Mouse (Mus musculus) right cerebral cortex, postnatal 10 days (tissue): ENCODE results near the gene Mpc1.

ENCODE experiments used
- DNase-seq, 2 experiments: peaks; one replicate each; pipeline ENCODE4 v3.0.0; 2021; ENCODE audit warnings: low spot score in 2 of 2

Gene Mpc1

DNA sequence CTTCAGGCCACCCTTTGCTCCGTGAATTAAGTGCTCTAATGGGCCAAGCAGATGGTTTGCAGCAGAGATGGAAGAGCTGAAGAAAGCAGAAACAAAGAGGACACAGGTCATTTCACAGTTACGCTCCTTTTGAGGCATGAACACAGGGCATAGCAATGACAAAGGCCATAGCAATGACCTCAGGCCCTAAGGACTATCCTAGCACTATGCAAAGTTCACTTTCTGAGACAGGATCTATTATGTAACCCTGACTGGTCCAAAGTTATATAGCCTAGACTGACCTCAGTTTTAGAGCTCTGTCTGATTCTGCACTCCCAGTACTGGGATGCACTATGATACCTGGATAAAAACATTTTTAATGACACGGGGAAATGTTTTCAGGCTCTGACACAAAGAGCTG lies 4.3 kb upstream of the Mpc1 start:
- DNase-seq, result no peak

GRCm38 (mm10) chr17:8283526-8284253 lies 986 bp downstream of the Mpc1 start:
- peak; percentile 98 for DNase-seq

- DNase-seq, result peak; percentile 55 to 58
Observed at GRCm38 (mm10) chr17:8284254-8284661, 1.6 kb downstream of the Mpc1 start.

GRCm38 (mm10) chr17:8285056-8285455 lies 2.4 kb downstream of the Mpc1 start:
- DNase-seq, result no peak

- DNase-seq, result no peak
Observed at GRCm38 (mm10) chr17:8286987-8287386, 4.3 kb downstream of the Mpc1 start.

DNA sequence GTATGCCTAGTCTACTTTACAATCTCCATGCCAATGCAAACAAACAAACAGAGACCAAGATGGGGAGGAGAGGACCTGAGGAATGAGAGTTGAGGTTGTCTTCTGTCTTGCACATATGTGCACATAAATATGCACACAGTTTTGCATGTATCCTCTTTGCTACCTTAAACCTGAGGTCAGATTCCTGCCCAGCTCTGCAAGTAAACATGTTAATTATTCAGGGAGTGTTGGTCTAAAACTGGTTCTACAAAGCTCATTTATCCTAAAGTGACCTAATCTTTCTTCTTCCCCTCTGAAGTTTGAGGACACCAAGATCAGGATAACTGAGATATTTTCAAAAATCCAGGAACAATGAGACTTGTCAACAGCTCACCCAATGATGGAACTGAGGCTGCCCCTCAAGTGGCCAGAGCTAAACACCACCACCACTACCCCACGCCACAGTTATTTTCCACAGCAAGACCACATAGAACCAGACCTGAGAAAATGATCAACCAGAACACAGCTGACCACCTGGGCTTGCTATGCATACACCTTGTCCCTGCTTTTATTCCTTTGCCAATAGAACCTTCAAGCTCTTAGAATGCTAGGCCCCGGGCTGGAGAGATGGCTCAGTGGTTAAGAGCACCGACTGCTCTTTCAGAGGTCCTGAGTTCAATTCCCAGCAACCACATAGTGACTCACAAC lies 7.4 kb downstream of the Mpc1 start:
- no peak for DNase-seq

DNA sequence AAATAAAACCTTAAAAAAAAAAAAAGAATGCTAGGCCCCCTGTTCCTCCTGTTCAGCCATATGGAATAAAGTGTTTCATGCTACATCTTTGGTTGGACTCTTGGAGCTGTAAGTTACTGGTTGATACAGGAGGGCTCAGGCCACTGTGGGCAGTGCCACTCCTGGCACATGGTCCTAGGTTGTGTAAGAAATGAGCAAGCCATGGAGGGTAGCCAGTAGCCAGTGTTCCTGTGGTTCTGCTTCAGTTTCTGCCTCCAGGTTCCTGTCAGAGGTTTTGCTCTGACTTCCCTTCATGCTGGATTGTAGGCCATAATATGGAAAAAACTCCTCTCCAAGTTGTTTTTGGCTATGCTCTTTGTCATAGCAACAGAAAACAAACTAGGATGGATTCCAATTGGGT lies 8.0 kb downstream of the Mpc1 start:
- peak in 1 of 2 experiments; percentile 6 for DNase-seq

GRCm38 (mm10) chr17:8295825-8296224 lies 13.1 kb downstream of the Mpc1 start:
- peak in 1 of 2 experiments; percentile 8 for DNase-seq

DNA sequence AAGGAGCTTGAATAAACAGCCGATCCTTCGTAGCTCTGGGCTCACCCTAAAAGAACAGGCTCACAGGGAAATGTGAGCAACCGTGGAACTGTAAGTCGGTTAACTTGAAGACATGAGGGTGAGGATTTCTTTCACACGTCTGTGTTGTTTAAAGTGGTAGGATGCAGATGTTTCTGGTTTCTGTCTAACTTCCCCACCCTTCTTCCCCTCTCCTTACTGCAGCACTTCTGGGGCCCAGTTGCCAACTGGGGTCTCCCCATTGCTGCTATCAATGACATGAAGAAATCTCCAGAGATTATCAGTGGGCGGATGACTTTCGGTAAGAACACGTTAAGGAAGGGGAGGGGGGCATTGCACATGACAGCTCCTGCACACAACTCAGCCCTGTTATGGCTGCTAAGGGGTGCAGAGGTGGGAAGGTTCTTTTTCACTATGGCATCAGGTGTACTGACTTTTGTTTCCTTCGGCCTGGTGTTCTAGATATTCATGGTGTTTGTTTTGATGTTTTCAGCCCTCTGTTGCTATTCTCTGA lies 13.7 kb downstream of the Mpc1 start:
- no peak for DNase-seq

DNA sequence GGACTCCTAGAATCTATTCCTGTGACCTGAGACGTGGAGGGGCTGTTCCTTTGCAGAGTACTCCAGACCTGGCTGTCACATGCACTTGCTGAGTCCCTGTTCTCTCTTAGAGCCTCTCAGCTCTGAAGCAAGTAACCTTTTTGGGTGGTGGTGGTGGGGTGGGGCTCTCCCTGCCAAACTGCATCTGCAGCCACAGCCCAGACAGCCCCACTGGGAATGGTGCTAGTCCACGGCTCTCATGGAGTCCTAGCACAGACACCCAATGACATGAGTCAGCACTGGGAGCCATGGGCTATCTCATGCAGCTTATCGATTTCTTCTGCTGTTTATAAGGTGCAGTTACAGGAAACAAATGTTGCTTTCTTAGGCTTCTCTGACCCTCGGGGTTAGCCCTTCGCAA lies 15.0 kb downstream of the Mpc1 start:
- no peak for DNase-seq

GRCm38 (mm10) chr17:8298281-8298680 lies 15.6 kb downstream of the Mpc1 start:
- DNase-seq, result no peak

DNA sequence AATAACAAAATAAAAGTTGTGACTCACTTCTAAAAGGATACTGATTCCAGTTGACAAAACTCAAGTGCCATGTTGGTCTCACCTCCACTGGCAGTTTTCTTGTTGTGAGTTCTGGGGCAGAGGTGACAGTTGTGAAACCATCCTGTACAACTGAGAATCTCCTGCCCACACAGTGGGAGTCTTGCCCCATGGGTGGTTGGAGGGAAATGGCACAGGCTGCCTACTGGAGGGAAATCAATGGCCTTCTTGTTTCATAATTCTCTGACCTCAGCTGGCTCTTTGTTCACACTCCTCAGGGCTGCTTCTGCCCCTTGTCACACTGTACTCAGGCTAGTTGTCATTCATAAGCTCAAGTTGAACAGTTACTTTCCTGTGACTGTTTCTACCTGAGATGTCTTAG lies 16.8 kb downstream of the Mpc1 start:
- no peak for DNase-seq

- no peak for DNase-seq
Observed at GRCm38 (mm10) chr17:8301515-8301914, 18.8 kb downstream of the Mpc1 start.

GRCm38 (mm10) chr17:8302772-8303438 lies 20.2 kb downstream of the Mpc1 start:
- DNase-seq, result no peak

- no peak for DNase-seq
Observed at GRCm38 (mm10) chr17:8303671-8304070, 21.0 kb downstream of the Mpc1 start.

- no peak for DNase-seq
Observed at GRCm38 (mm10) chr17:8305801-8306200, 23.1 kb downstream of the Mpc1 start.

GRCm38 (mm10) chr17:8310838-8311614 lies 28.3 kb downstream of the Mpc1 start, which contains the start of gene Sft2d1:
Sft2d1 (plus strand) TSS chr17:8311102.
- peak; percentile 98 for DNase-seq

DNA sequence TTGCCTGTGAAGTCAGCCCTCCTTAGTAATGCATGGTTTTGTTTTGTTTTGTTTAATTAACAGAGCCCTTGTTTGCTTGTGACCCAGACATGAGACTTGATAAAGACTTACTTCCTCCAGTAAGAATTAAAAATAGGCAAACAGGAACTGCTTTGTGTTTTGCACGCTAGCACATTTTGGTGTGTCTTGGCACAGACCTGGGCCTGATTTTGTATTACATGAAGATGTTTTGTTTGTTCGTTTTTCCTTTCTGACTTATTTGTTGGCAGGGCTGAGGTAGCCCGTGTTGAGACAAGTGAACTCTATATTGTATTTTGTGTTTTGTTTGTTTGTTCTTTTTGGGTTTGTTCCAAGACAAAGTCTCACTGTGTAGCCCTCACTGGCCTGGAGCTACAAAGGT lies 29.0 kb downstream of the Mpc1 start:
- no peak for DNase-seq

GRCm38 (mm10) chr17:8313976-8314375 lies 31.3 kb downstream of the Mpc1 start:
- peak in 1 of 2 experiments; percentile 13 for DNase-seq

GRCm38 (mm10) chr17:8316251-8316650 lies 33.5 kb downstream of the Mpc1 start:
- DNase-seq, result peak in 1 of 2 experiments; percentile 33

DNA sequence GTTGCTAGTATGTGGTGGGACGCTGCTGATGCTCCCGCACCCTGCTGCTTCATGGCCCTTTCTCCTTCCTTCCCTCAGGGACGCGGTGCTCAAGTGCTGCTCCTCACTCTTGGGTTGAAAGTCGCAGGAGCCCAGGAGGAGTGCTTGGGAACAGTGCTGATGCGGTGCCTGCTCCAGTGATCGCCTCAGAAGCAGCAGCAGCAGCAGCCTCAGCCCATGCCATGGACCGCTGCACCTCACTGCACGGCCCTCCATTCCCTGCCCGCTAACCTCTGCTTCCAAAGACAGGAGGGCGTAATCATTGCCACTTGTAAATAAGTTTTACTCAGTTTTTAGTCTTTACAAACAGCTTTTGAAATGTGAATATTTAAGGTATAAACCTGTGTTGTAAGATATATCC lies 44.2 kb downstream of the Mpc1 start:
- DNase-seq, result peak in 1 of 2 experiments; percentile 13
